Mouse (Mus musculus) liver, adult 2 months (tissue): ENCODE results near the gene Ptcd2.

Experiments
- CTCF ChIP-seq: fragments of 200-500 bp; IDR thresholded peaks from 2 replicates; pipeline ENCODE4 v1.5.1; 2011; ENCODE audit warnings: low read depth, low read length, control low read depth
- POLR2A ChIP-seq: fragments of 200-500 bp; IDR thresholded peaks from 2 replicates; pipeline ENCODE4 v1.6.1; 2011; ENCODE audit warnings: low read length, control low read depth; ENCODE audit not compliant: insufficient read depth; ENCODE audit errors: extremely low read depth

GRCm38 (mm10) chr13:99307930-99308359 lies 36.6 kb downstream of the Ptcd2 start:
- TF ChIP-seq CTCF (no peak), POLR2A (no peak)
